Comparison of ENCODE assay signal across 10 mouse cellular contexts in the genomic region with DNA sequence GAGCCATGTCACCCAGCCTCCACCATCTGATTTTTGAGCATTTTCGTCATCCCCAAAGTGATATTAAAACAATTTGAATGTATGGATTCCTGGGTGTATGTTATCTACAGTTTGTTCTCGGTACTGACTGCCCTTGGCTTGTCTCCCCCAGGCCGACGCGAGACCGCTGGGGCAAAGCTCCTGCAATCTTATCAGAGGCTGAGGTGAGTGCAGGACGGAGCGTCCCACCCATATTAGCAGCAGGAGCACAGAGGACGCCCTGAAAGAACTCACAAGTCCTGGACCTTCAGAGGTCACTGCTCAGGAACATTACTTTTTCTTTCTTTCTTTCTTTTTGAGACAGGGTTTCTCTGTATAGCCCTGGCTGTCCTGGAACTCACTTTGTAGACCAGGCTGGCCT. TPM values are rescaled to one million over a fixed set of nuclear protein-coding genes. Genes with fewer than 3 reads are reported as not detected.
DNase-seq lines count a peak whose midpoint lies in the region; ATAC-seq lines count a peak whose summit lies in the region.
"Not testable (repeated sequence)": the region's sequence is repeated elsewhere in the genome, so short reads cannot be mapped to it uniquely, and the experiment has no call there.
"Had no signal": no experiment of that assay in that cellular context is flagged by ENCODE, and none has a peak within 500 bp of the region (broad histone marks: within the 10 kb centered on the region; RNA-seq: fewer than 3 reads in every experiment).

No protein-coding gene starts in this region.

- not testable (repeated sequence) for H3K9me3 ChIP-seq in heart, embryonic 12.5 days (replicated peaks); liver, embryonic 13.5 days (replicated peaks); stomach, embryonic 16.5 days (replicated peaks; ENCODE audit: control insufficient read depth, low read length)

- not testable (repeated sequence) for H3K27ac ChIP-seq in heart, embryonic 12.5 days (ENCODE audit: poor library complexity, severe bottlenecking); liver, embryonic 13.5 days; stomach, embryonic 16.5 days (ENCODE audit: low read length)

- peak; percentile 6 for DNase-seq in R1 (ENCODE audit: low read depth, low spot score)
- DNase-seq in heart, adult 11 months: peak; percentile 87
- DNase-seq in liver, embryonic 13.5 days: not testable (repeated sequence)

- not testable (repeated sequence) for H3K4me2 ChIP-seq in heart, embryonic 12.5 days; liver, embryonic 13.5 days; stomach, embryonic 16.5 days (ENCODE audit: low read depth, low read length)

- H3K9ac ChIP-seq in heart, embryonic 12.5 days; liver, embryonic 13.5 days; stomach, embryonic 16.5 days (ENCODE audit: low read length): not testable (repeated sequence)

- H3K36me3 ChIP-seq in heart, embryonic 12.5 days; liver, embryonic 13.5 days; stomach, embryonic 16.5 days (ENCODE audit: control insufficient read depth, insufficient read depth, low read length): not testable (repeated sequence)

- ATAC-seq in heart, embryonic 12.5 days (ENCODE audit: insufficient number of reproducible peaks, low FRiP score): peak; percentile 16; the same call in 1 of the 2 replicates
- ATAC-seq in liver, embryonic 13.5 days (ENCODE audit: low read depth): peak; percentile 27; the same call in 1 of the 2 replicates
- ATAC-seq in stomach, embryonic 16.5 days (ENCODE audit: insufficient read depth, low FRiP score): peak; percentile 38

- H3K4me1 ChIP-seq in heart, embryonic 12.5 days (replicated peaks); liver, embryonic 13.5 days (replicated peaks); stomach, embryonic 16.5 days (ENCODE audit: control insufficient read depth, insufficient read depth, low read length): not testable (repeated sequence)

- not testable (repeated sequence) for H3K27me3 ChIP-seq in heart, embryonic 12.5 days (replicated peaks); liver, embryonic 13.5 days; stomach, embryonic 16.5 days (ENCODE audit: control insufficient read depth, insufficient read depth, low read length)

- not testable (repeated sequence) for H3K4me3 ChIP-seq in heart, embryonic 12.5 days; liver, embryonic 13.5 days (replicated peaks); stomach, embryonic 16.5 days (replicated peaks; ENCODE audit: low read length)

- 30% methylated on average over 8 of the region's 9 CpGs for WGBS in heart, embryonic 12.5 days
- WGBS in liver, embryonic 13.5 days (ENCODE audit: insufficient replicate concordance): 58% methylated on average over 8 of the region's 9 CpGs
- WGBS in stomach, embryonic 16.5 days: 64% methylated on average over 8 of the region's 9 CpGs

RNA-seq across cellular contexts. Expression of gene Sytl3, which starts 40.6 kb away (rescaled TPM):
- polyA plus RNA-seq in heart, embryonic 12.5 days (2016; fragmentation: Nextera tagmentation; extraction: Ambion mirVana): not detected in 2 replicates
- 0.08 TPM in 1 of 2 replicates, not detected in the other for polyA plus RNA-seq in liver, embryonic 13.5 days (2015; fragmentation: Nextera tagmentation; extraction: Ambion mirVana)
- 1.1 and 1.3 TPM in 2 replicates for polyA plus RNA-seq in stomach, embryonic 16.5 days (2015; fragmentation: Nextera tagmentation; extraction: Ambion mirVana)
- polyA plus RNA-seq: adrenal gland, adult 2 months; embryonic facial prominence, embryonic 11.5 days; erythroblast, embryonic 14.5 days; G1E; Patski had no signal

RNA-seq across cellular contexts. Expression of gene Dynlt1f, which starts 43.8 kb away (rescaled TPM):
- polyA plus RNA-seq in heart, embryonic 12.5 days (2016; fragmentation: Nextera tagmentation; extraction: Ambion mirVana): 215 and 226 TPM in 2 replicates
- 94.4 and 98.1 TPM in 2 replicates for polyA plus RNA-seq in liver, embryonic 13.5 days (2015; fragmentation: Nextera tagmentation; extraction: Ambion mirVana)
- 211 and 215 TPM in 2 replicates for polyA plus RNA-seq in stomach, embryonic 16.5 days (2015; fragmentation: Nextera tagmentation; extraction: Ambion mirVana)
